Mouse (Mus musculus) ES-E14 (cell line): Measurements from ENCODE around the gene Kcnk4.

Source experiments
- CHD2 ChIP-seq: IDR thresholded peaks from 2 replicates; pipeline ENCODE4 v1.6.1; 2014; ENCODE audit warnings: mild to moderate bottlenecking, low read depth, low read length, inconsistent platforms
- HCFC1 ChIP-seq: IDR thresholded peaks from 2 replicates; pipeline ENCODE4 v1.6.1; 2012; ENCODE audit warnings: low read length, inconsistent platforms, borderline replicate concordance; ENCODE audit not compliant: insufficient read depth
- MAFK ChIP-seq: IDR thresholded peaks from 2 replicates; pipeline ENCODE4 v1.6.1; 2014; ENCODE audit warnings: mild to moderate bottlenecking, low read depth, low read length, inconsistent platforms; ENCODE audit not compliant: insufficient read depth
- ZC3H11A ChIP-seq: IDR thresholded peaks from 2 replicates; pipeline ENCODE4 v1.6.1; 2012; ENCODE audit warnings: low read depth, mild to moderate bottlenecking, inconsistent platforms, low read length, borderline replicate concordance
- ZNF384 ChIP-seq: IDR thresholded peaks from 2 replicates; pipeline ENCODE4 v1.6.1; 2012; ENCODE audit warnings: low read depth, low read length, inconsistent platforms

GRCm38 (mm10) chr19:6947742-6948141 lies 13.4 kb upstream of the Kcnk4 start:
- no peak for TF ChIP-seq MAFK
- no peak for TF ChIP-seq ZC3H11A
- no peak for TF ChIP-seq ZNF384
- no peak for TF ChIP-seq HCFC1
- no peak for TF ChIP-seq CHD2
